Mouse (Mus musculus) lung, postnatal 0 days (tissue): ENCODE data around the gene Tmem43.

Source experiments
- CTCF ChIP-seq: IDR thresholded peaks from 2 replicates; pipeline ENCODE4 v1.5.1; 2016; ENCODE audit warnings: antibody characterized with exemption, mild to moderate bottlenecking
- EP300 ChIP-seq: IDR thresholded peaks from 2 replicates; pipeline ENCODE4 v1.6.1; 2016; ENCODE audit warnings: antibody characterized with exemption, mild to moderate bottlenecking, control low read depth

- TF ChIP-seq CTCF (no peak), EP300 (no peak)
Observed at GRCm38 (mm10) chr6:91474441-91475190, 1.1 kb downstream of the Tmem43 start.
